Mouse (Mus musculus) myocyte (in vitro differentiated cells): Measurements from ENCODE around the gene Sept11. TPM values are rescaled to one million over a fixed set of nuclear protein-coding genes. Genes with fewer than 3 reads are reported as not detected.

Source experiments
- H3K27me3 ChIP-seq: one replicate; pipeline ENCODE4 v1.6.1; 2011; ENCODE audit not compliant: control insufficient read depth, insufficient read depth, insufficient read length
- H3K36me3 ChIP-seq: one replicate; pipeline ENCODE4 v1.6.1; 2011; ENCODE audit not compliant: control insufficient read depth, insufficient read depth
- H3K4me2 ChIP-seq: one replicate; pipeline ENCODE4 v1.6.1; 2011; ENCODE audit warnings: low read depth, control low read depth
- H3K4me3 ChIP-seq: one replicate; pipeline ENCODE4 v1.5.1; 2011; ENCODE audit warnings: mild to moderate bottlenecking, control low read depth, moderate library complexity
- H3K79me2 ChIP-seq: one replicate; pipeline ENCODE4 v1.6.1; 2011; ENCODE audit not compliant: control insufficient read depth, insufficient read depth
- H3ac ChIP-seq: one replicate; pipeline ENCODE4 v1.6.1; 2011; ENCODE audit not compliant: control insufficient read depth, insufficient read length
- CEBPB ChIP-seq: IDR thresholded peaks from 2 replicates; pipeline ENCODE4 v1.6.1; 2011; ENCODE audit warnings: mild to moderate bottlenecking, moderate library complexity; ENCODE audit not compliant: poor library complexity, insufficient read depth, severe bottlenecking
- E2F4 ChIP-seq: IDR thresholded peaks from one replicate; pipeline ENCODE4 v1.6.1; 2011; ENCODE audit warnings: mild to moderate bottlenecking, control low read depth, moderate library complexity; ENCODE audit not compliant: insufficient read depth
- MAX ChIP-seq: IDR thresholded peaks from one replicate; pipeline ENCODE4 v1.6.1; 2011; ENCODE audit warnings: low read depth, mild to moderate bottlenecking, control low read depth
- MYOD1 ChIP-seq, 3 experiments: IDR thresholded peaks; one replicate each; pipeline ENCODE4 v1.6.1; 2011; ENCODE audit warnings: control low read depth in 2 of 3, low read depth in 2 of 3, mild to moderate bottlenecking in 2 of 3, moderate library complexity in 1 of 3; ENCODE audit not compliant: insufficient read length in 2 of 3, control insufficient read depth in 1 of 3
- MYOG ChIP-seq, 3 experiments: IDR thresholded peaks; one replicate each; pipeline ENCODE4 v1.6.1; 2011; ENCODE audit warnings: control low read depth in 2 of 3, low read depth in 2 of 3, mild to moderate bottlenecking in 2 of 3; ENCODE audit not compliant: insufficient read length in 2 of 3, control insufficient read depth in 1 of 3, insufficient read depth in 1 of 3
- POLR2A ChIP-seq: IDR thresholded peaks from one replicate; pipeline ENCODE4 v1.6.1; 2011; ENCODE audit warnings: low read depth, mild to moderate bottlenecking, control low read depth, moderate library complexity; ENCODE audit not compliant: insufficient read length
- POLR2AphosphoS2 ChIP-seq: IDR thresholded peaks from one replicate; pipeline ENCODE4 v1.6.1; 2011; ENCODE audit warnings: low read depth, control low read depth; ENCODE audit not compliant: insufficient read length
- REST ChIP-seq: IDR thresholded peaks from one replicate; pipeline ENCODE4 v1.6.1; 2011; ENCODE audit warnings: mild to moderate bottlenecking, control low read depth, moderate library complexity; ENCODE audit not compliant: insufficient read depth, insufficient read length
- SRF ChIP-seq: IDR thresholded peaks from one replicate; pipeline ENCODE4 v1.6.1; 2011; ENCODE audit warnings: low read depth; ENCODE audit not compliant: control insufficient read depth, insufficient read length
- TCF12 ChIP-seq: IDR thresholded peaks from one replicate; pipeline ENCODE4 v1.6.1; 2011; ENCODE audit warnings: mild to moderate bottlenecking, control low read depth; ENCODE audit not compliant: poor library complexity, insufficient read depth, severe bottlenecking
- TCF3 ChIP-seq: IDR thresholded peaks from one replicate; pipeline ENCODE4 v1.6.1; 2011; ENCODE audit warnings: low read depth, control low read depth; ENCODE audit not compliant: insufficient read length
- USF1 ChIP-seq: IDR thresholded peaks from one replicate; pipeline ENCODE4 v1.6.1; 2011; ENCODE audit warnings: low read depth, mild to moderate bottlenecking, control low read depth, moderate library complexity
- polyA plus RNA-seq: library from polyadenylated mRNA; unstranded; fragments of >200 nt; fragmentation: generic; extraction: Trizol; gene quantifications from one replicate; pipeline ENCODE4 v1.2.1, GENCODE M21; 2012; ENCODE audit warnings: missing spikeins

Gene Sept11
- polyA plus RNA-seq, 1 experiment = 114 TPM

DNA sequence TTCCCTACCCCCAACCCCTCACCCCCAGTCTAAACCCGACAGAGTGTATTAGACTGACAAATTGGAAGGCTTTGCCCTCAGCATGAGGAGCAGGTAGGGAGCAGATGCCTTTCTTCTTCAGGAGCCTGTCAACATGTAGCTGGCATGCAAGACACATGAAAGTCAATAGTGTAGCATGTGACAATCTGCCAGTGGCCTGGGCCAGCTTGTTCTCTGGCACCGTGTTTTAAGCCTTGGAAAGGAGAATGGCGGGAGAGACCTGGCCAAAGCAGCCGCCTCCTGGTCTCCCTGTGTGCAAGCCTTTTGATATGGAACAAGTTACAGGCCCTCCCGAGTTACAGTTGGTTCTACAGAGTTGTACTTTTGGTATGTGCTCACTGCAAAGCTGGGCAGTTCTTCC is 47.5 kb downstream of the Sept11 start:
- Histone ChIP-seq H3K27me3 (no peaks in the 10 kb centered on the region), H3K4me3 (no peak overlapping the region), H3K79me2 (peaks cover 20% of the 10 kb centered on the region), H3K36me3 (peaks cover 7% of the 10 kb centered on the region), H3K4me2 (no peak overlapping the region), H3ac (no peak overlapping the region)
- TF ChIP-seq E2F4 = no peak
- TF ChIP-seq REST = no peak
- no peak for TF ChIP-seq MYOD1 (IDR thresholded peaks at IDR 0.05; ENCODE audit: control insufficient read depth in 1 of 3, insufficient read length in 2 of 3, low read depth in 2 of 3)
- no peak for TF ChIP-seq MAX
- no peak for TF ChIP-seq TCF12
- no peak for TF ChIP-seq POLR2AphosphoS2
- TF ChIP-seq CEBPB = no peak
- no peak for TF ChIP-seq MYOG (IDR thresholded peaks at IDR 0.05; ENCODE audit: control insufficient read depth in 1 of 3, insufficient read depth in 1 of 3, insufficient read length in 2 of 3, low read depth in 2 of 3)
- no peak for TF ChIP-seq TCF3
- TF ChIP-seq POLR2A = no peak
- no peak for TF ChIP-seq USF1
- TF ChIP-seq SRF = no peak

DNA sequence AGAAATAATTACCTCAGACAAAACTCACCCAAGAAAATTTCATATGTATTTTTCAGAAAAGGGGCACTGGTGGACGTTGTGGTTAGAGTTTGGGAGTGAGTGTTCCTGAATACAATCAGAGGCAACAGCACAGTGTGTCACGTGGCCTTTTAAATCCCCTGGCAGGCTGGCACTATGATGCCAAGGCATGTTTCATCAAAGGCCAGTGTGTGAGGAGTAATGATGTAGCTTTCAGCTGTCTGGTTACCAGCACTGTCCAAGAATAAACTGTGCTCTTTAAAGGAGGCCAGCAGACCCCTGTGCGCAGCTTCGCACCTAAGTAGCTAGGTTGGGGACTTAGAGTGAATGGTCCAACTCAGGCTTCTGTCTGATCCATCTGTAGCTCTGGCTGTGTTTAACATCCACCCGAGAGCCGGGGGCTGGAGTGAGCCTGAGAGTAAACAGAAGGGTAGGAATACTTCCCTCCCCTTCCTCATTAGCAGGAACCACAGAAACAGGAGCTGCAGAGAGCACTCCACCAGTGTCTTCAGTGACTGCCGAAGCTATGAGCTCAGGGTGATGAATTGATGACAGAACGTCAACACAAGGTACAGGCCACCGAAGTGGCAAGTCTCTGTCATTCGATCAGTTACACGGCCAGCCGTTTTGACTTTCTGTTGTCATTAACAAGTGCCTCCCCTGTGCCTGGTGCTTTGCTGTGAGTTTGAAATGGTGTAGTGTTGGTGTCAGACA is 50.3 kb downstream of the Sept11 start:
- Histone ChIP-seq H3K4me2 (no peak overlapping the region), H3ac (no peak overlapping the region), H3K79me2 (peaks cover 30% of the 10 kb centered on the region), H3K27me3 (no peaks in the 10 kb centered on the region), H3K36me3 (peaks cover 12% of the 10 kb centered on the region), H3K4me3 (no peak overlapping the region)
- no peak for TF ChIP-seq TCF12
- TF ChIP-seq POLR2AphosphoS2 = no peak
- no peak for TF ChIP-seq MYOG (IDR thresholded peaks at IDR 0.05; ENCODE audit: control insufficient read depth in 1 of 3, insufficient read depth in 1 of 3, insufficient read length in 2 of 3, low read depth in 2 of 3)
- no peak for TF ChIP-seq POLR2A
- no peak for TF ChIP-seq REST
- TF ChIP-seq MYOD1 (IDR thresholded peaks at IDR 0.05; ENCODE audit: control insufficient read depth in 1 of 3, insufficient read length in 2 of 3, low read depth in 2 of 3) = no peak
- no peak for TF ChIP-seq E2F4
- no peak for TF ChIP-seq USF1
- TF ChIP-seq SRF = no peak
- TF ChIP-seq MAX = no peak
- TF ChIP-seq TCF3 = no peak
- TF ChIP-seq CEBPB = no peak

DNA sequence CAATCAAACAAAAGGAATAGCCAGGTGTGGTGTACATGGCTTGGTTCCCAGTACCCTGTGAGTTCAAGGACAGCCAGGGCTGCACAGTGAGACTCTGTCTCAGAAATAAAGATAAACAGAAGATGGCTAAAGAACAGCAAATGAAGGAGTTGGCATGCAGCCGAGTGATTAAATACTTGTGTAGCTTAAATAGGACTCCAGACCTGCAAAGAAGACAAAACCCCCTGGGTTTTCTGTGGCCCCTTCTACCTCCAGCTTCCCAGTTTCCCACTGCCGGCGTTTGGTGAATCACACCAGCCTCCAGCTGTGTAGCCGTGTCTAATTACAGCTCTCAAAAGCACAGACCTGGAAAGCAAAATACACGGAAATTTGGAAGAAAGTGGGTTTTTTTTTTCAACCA is 51.6 kb downstream of the Sept11 start:
- H3K27me3 ChIP-seq = no peaks in the 10 kb centered on the region
- no peak overlapping the region for H3K4me2 ChIP-seq
- no peak overlapping the region for H3ac ChIP-seq
- TF ChIP-seq POLR2A = no peak
- no peak for TF ChIP-seq MAX
- no peak for TF ChIP-seq USF1
- TF ChIP-seq CEBPB = no peak
- TF ChIP-seq TCF3 = no peak
- TF ChIP-seq E2F4 = no peak
- no peak for TF ChIP-seq REST
- TF ChIP-seq MYOG (IDR thresholded peaks at IDR 0.05; ENCODE audit: control insufficient read depth in 1 of 3, insufficient read depth in 1 of 3, insufficient read length in 2 of 3, low read depth in 2 of 3) = no peak
- no peak for TF ChIP-seq SRF
- no peak for TF ChIP-seq TCF12
- no peak for TF ChIP-seq MYOD1 (IDR thresholded peaks at IDR 0.05; ENCODE audit: control insufficient read depth in 1 of 3, insufficient read length in 2 of 3, low read depth in 2 of 3)
- TF ChIP-seq POLR2AphosphoS2 = no peak
- peaks cover 30% of the 10 kb centered on the region for H3K79me2 ChIP-seq
- H3K4me3 ChIP-seq = no peak overlapping the region
- H3K36me3 ChIP-seq = peaks cover 23% of the 10 kb centered on the region

DNA sequence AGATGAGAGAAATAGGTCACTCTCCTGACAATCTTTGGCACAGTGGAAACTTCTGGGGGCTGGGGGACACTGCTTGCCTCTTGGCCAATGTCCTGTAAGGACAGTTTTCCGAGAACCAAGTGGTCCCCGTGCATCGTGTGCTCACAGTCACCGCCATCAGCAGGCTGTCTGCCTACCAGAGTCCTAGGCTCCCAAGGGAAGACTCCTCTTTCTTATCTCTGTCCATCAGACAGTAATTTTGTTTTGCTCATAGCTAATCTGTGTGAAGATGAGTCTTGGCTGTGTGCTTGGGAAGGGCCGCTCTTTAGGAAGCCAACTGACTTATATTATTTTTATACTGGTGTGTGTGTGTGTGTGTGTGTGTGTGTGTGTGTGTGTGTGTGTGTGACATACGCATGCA is 52.3 kb downstream of the Sept11 start:
- Histone ChIP-seq H3K36me3 (peaks cover 23% of the 10 kb centered on the region), H3K79me2 (peaks cover 30% of the 10 kb centered on the region), H3ac (no peak overlapping the region), H3K4me2 (no peak overlapping the region), H3K4me3 (no peak overlapping the region), H3K27me3 (no peaks in the 10 kb centered on the region)
- no peak for TF ChIP-seq MYOG (IDR thresholded peaks at IDR 0.05; ENCODE audit: control insufficient read depth in 1 of 3, insufficient read depth in 1 of 3, insufficient read length in 2 of 3, low read depth in 2 of 3)
- no peak for TF ChIP-seq E2F4
- TF ChIP-seq MAX = no peak
- TF ChIP-seq TCF3 = no peak
- no peak for TF ChIP-seq SRF
- TF ChIP-seq POLR2AphosphoS2 = no peak
- TF ChIP-seq TCF12 = no peak
- no peak for TF ChIP-seq CEBPB
- no peak for TF ChIP-seq POLR2A
- TF ChIP-seq REST = no peak
- TF ChIP-seq USF1 = no peak
- no peak for TF ChIP-seq MYOD1 (IDR thresholded peaks at IDR 0.05; ENCODE audit: control insufficient read depth in 1 of 3, insufficient read length in 2 of 3, low read depth in 2 of 3)
